Mouse (Mus musculus) kidney, postnatal 4 days (tissue): ENCODE data around the gene Rps6ka2.
"Not testable (repeated sequence)": the region's sequence is repeated elsewhere in the genome, so short reads cannot be mapped to it uniquely, and the experiment has no call there.

Source experiments
- DNase-seq, 2 experiments: peaks; one replicate each; pipeline ENCODE4 v3.0.0; 2021; ENCODE audit warnings: mixed read lengths in 2 of 2

Rps6ka2 gene

DNA sequence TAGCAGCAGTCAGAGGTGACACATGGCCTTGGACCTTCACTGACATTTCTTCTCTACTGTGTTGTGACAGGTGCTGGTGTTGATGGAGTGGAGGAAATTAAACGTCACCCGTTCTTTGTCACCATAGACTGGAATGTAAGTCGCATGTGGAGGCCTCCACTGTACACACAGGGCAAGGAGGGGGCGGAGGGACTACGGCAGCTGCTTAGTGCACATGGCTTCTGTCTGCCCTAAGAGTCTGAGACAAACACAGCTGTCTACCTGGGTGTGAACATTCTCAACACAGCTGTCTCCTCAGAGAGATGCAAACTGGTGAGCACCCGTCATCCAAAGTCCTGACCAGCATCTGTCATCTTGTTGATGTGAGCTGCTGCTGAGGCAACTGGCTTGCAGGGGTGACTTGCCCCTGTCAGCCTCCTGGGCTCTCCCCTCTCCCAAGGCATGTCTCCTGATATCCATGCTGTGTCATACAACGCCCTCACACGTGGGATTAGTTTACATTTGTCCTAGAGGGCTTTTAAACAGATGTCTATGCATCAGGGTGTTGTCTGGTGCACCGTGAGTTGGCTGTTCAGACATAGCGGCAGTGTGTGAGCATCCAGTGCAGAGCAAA lies 101.7 kb downstream of the Rps6ka2 start:
- DNase-seq: no peak

DNA sequence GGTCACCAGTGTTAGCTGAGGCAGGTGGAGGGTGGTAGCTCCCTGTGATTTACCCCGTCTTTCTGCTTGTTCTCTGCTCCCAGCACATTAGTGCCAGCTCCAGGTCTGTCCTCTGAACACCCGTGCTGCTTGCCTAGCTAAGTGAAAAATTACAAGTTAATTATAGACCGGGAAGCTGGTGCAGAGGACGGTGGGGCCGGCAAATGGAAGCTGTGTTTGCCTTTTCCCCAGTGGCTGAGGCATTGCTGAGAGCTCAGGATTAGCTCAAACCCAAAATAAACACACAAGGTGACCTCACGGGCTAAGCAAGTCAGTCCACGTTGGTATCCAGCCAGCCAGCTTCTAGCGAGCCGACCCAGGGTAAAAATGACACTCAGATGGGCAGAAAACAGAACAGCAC lies 103.1 kb downstream of the Rps6ka2 start:
- peak; percentile 48 to 65 for DNase-seq

DNA sequence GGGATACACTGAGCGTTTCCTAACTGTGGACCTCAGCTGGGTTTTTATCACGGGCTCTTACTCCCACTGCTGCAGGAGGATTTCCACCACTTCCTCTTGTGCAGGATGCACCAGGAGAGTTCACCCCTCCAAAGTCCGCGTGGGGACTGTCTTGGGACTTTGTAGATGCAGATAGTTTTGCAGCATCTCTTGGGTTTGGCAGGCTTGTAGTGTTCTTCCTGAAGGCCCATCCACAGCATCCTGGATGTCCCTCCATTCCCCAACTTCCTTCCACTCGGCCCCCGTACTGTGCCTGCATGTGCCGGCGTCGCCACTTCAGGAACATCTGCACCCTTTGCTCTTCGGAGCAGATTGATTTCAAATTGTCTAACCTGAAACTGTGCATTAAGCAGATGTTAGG lies 103.9 kb downstream of the Rps6ka2 start:
- peak in 1 of 2 experiments; percentile 36 for DNase-seq

DNA sequence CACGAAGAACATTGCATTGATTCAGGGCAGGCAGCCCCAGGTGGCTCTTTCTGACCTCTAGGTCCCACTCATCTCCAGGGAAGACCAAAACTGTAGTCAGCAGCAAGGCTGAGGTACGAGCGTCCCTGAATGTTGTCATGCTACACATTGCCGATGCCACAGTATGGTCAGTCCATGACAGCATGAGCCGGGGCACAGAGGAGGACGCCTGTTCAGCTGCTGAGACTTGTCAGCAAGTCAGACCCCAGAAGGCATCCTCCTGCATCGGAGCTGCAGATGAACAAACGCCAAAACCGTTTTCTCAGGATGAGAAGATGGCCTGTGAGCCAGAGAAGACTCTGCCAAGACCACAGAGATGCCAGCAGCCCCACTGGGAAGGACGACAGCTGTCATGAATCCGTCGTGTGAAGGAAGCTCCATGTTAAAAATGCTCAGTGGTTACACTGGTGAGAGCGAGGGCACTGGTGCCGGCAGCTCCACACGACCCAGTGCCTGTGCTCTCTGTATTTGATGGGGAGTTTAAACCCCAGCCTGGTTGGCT lies 108.9 kb downstream of the Rps6ka2 start:
- DNase-seq: no peak

DNA sequence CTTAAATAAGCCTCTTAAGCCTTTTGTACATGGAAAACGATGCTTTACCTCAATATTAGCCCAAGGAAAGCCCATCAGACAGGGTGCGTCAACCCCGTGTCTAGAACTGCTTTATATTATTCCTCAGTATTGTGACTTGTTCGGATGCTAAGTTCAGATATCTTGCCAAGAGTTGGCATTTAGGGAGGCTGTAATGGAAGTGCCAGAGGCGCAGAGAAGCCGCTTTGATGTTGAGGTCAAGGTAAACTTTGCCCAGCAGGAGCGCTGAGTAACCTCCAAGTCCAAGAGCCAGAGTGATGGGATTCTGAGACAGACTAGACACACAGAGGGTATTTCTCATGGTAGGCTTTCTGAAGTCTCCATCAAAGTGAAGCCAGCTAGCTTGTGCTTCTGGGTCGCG lies 109.3 kb downstream of the Rps6ka2 start:
- no peak for DNase-seq

DNA sequence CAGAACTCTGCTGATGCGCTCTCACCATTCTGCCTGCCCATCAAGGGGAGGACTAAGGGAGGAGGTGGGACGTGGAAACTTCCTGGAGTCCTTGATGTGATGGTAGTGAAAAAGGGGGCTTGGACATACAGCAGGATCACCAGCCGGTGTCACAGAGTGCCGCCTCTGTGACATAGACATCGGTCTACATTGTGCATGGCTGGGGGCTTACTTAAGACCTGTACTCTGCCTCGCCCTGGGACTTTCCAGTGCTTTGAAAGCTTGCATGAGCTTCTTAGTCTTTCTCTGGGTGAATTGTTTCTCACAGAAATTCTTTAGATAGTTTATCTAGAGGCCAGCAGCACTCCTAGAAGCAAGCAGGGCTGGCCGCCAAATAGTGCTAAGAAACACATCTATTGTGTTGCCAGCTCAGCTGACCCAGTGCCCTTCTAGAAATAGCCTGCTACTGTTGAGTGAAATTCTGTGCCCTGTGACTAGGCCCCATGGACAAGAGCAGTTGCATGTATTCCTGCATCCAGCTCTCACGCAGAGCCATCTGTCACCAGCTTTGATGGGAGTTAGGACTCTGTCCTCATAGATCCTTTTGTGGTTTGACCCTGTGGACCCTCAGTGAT lies 114.5 kb downstream of the Rps6ka2 start:
- DNase-seq: peak; percentile 73 to 82

DNA sequence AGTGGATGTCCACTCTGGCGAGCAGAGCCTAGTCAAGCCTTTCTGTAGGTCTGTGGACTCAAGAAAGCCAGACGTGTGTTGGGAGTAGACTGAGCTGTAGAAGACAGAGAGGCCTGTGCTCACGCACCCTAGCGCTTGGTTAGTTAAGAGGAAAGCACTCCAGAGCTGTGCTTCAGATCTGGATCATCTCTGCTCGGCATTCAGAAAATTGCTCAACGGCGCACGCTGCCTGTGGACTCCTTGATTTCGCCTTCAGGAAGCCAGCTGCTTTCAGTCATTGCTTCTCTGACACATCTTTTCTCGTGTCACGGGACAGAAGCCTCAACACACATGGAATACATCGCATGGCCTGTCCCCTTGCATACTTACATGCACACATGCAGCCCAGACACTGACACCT lies 115.4 kb downstream of the Rps6ka2 start:
- DNase-seq: peak in 1 of 2 experiments; percentile 34

DNA sequence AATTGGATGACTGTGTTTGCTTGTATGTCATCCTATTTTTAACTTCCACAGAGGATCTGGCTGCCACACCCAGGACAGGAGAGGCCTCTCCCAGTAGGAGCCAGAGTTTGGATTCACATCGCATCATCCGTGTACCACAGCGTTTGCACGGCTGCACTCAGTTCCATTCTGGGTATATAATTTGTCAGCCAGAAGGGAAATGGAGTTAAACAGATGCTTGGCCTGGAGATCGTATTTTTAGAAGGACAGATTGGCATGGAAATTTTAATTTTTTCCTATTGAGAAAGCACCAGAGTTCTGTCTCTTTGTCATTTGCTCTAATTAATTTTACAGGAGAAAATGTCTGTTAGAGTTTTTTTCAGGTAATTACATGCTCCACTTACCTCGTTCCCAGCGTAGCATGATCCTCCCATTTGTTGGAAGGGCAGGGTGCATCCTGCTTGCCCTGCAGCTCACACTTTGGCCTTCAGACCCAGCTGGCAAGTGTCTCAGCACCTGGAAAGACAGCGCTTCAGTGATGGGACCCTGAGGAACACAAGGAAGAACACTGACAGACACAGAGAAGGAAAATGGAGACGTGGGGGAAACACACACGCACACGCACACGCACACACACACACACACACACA lies 116.6 kb downstream of the Rps6ka2 start:
- DNase-seq: no peak

DNA sequence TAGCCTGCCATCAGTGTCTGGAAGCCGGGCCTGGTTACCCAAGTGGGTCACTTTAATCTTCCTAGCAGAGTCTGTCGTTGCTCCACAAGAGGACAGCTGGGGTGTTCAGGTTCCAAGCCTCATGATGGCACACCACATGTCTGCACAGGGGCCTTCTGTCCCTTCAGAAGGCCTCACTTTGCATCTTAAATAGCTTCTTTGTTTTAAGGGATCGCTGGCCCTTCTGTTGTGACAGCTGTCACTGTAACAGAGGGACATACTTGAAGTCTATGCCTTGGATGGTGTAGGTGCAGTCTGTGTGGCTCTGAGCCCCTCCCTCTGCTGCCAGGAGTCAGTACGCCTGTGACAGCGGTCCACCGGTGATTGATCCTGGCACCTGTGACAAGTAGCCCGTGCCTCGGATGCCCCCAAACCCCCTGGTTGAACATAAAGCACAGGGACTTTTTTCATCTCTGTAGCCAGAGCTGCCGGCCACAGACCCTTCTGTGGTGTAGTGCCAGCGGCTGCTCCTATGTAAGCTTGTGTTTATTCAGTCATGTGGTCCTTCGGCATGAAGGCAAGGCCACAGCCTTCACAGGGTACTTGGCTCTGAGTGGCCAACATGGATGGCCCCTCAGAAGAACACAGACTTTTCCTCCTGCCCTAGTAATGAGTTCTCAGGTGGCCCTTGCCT lies 122.2 kb downstream of the Rps6ka2 start:
- no peak for DNase-seq

DNA sequence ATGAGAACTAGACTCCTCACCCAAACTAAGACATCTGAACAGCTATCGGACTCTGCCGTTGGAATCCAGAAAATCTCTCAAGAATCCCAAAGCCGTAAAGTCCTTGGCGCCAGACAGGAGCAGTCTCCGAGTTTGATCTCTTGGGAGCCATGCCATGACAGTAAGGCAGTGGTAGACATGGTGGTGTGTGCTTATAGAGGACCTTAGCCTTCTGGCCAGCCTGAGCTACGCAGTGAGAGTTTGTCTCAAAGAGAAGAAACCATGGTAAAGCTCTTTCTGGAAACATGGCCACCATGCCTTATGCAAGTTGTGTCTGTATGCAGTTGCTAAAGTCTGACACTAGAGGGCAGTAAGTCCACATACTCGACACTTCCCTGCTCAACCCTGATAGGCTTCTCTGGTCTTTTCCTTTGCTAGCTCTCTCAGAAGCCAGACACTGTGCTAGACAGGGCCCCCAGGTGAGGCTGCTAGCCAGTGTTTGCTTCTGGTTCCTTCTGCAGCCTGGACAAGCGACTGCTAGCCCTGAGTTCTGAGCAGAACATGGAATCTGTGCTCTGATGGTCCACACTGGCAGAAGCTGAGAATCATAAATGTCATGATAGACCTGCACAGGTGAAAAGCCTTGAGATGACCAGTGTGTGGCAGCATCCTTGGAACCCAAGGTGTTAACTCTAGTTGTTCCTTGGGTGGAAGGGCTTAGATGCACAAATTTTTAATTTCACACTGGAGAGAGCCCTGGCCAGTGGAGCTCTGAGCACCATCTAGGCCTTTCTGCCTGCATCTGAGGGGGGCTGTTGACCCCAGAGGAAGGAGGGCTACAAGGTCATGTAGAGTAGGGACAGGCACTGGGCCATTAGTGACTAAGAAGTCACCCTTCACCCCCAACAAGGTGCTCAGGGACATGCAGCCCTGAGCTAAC lies 136.6 kb downstream of the Rps6ka2 start:
- DNase-seq: peak in 1 of 2 experiments; percentile 44

DNA sequence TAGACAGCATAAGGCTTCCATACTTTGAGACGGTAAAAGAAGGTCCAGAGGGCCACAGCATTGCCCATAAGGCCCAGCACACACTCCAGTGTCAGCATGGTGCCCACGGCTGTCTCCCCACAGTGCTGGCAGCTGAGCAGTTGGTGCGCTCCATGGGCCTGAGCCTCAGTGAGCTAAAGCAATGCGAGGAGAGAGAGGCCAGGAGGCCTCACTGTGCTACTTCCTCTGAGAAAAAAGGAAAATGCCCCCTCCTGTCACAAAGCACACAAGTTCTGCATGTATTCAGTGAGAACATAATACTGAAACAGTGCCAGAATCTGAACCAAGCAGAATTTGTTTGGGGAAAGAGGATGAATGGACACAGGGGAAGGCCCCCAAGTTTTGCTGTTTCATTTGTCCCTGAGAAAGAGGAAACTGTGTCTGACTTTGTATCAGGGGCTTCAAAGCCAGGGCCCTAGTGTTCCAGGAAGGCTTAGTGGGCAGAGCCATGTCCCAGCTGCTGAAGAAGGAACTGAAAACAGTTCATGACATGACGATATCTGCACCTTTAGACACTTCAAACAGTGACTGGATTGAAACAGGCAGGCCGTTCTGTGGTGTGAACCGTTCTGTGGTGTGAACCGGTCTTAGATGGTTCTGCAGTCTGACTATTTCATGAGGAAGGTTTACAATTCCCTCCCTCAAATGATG lies 145.9 kb downstream of the Rps6ka2 start:
- not testable (repeated sequence) for DNase-seq

DNA sequence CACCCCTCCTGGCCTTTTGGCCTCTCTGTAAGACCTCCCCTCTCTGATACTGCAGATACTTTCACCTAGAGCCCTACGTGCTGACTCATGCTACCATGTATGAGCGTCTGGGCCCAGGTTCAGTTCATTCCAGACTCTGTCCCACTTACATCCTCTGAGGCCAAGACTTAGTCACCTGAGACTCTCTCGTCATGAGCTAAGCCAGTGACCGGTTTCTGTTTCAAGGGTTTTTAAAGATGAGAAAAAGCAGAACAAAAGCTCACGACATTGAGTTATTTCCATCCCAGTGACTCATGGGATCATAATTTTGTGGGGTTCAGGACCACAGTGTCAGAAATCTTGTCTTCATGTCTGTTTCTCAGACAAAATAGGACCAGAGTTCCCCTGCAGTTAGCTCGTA lies 149.9 kb downstream of the Rps6ka2 start:
- not testable (repeated sequence) for DNase-seq

DNA sequence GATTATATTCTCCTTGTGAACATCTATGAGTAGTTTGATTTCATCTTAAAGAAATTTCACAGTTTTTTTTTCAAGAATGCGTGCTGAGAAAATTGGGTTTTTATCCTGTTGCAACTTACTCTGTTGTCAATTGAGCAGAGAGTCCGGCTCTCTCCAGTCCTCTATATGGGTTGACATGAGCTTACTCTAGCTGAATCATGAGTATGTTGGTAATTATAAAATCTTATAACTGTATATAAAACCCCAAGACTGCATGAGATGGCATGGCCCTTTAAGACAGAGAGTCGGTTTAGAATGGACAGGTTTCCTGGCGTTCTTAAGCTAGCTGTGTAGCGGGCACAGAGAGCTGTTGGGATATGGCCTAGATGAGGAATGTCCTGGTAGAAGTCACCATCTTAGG lies 154.4 kb downstream of the Rps6ka2 start, which contains the start of gene Tcp10a:
Gene Tcp10a, plus strand, starts transcription at position 301 of the 400 bp plus-strand sequence.
- not testable (repeated sequence) for DNase-seq

DNA sequence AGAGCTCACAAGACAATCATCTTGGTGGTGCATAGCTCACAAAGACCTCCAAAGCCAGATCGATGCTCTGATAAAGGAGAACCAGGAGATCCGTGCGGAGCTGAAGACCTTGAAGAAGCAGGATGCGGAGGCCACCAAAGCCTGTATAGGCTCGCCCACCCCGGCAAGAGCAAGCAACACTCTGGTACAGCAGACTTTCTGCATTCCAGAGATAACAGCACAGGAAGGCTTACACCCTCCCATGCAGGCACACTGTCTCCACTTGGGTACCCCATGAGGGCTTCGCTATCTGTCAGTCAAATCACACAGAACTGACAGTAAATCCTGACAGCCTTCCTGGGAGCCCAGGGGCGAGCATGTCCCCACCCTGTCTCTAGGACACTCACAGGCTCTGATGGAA lies 156.5 kb downstream of the Rps6ka2 start:
- DNase-seq: not testable (repeated sequence)

DNA sequence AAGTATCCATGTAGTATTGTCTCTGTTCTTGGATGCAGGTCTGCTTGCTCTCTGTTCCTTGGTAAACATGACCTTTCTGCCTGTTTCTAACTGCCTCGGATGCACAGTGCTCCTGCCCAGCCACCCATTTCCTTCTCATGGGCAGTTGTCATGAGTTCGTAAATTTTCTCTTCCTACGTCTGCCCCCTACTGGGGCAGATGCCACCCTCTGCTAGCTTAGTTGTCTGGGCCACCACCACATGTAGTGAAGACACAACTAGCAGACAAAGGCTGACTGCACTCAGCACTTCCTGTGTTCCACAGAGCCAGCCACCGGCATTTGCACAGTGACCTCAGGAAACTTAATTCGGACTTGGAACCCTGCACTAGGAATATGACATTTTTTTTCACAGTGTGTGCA lies 162.8 kb downstream of the Rps6ka2 start:
- DNase-seq: not testable (repeated sequence)

DNA sequence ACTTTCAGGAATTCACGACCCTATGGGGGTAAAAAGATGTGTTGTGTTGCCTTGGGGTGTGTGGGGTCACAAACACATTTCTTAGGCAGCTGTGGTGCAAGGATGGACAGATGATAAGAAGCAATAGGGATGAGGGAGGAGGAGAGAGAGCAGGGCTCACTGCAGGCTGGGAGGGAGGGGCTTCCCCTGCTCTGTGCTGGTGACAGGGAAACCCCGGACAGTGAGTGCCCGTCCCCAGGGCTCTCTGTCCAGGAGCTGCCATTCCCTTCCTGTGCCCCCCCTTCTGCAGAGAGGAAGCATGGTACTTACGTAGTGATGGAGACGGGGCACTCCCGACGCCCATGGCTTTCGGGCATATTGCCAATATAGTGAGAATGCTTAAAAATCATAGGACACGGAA lies 167.5 kb downstream of the Rps6ka2 start:
- not testable (repeated sequence) for DNase-seq

DNA sequence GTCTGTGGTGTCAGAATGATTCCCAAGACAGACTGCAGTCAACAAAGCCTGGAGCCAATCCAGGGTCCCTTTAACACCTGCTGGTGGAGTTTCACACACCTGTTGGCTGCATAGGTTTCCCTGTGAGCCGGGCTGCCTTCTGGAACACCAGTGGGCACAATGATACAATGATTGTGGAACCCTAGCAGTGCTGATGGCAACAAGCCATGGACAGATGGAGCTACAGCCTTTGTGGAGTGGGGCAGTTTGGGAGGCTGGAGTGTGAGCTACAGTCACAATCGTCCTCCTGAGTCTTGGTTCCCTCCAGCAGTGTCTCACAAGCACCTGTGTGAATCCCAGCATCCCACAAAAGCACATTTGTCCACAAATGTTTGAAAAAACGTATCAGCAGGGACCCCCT lies 178.8 kb downstream of the Rps6ka2 start:
- not testable (repeated sequence) for DNase-seq

DNA sequence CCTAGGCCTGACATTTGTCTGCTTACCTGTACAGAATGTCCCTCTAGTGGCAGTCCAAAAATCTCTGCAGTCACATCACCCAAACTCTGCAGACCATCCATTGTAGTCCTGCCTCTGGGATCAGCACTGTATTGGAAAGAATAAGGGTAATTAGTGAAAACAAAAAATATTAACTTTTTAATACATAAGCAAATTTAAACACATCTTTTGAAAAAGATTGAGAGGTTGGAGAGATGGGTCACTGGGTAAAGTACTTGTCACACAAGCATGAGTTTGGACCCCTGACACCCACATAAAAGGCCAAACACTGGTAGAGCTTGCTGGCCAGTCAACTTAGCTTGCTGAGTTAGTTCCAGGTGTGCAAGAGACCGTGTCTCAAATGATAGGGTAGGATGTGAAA lies 182.7 kb downstream of the Rps6ka2 start, which contains the start of gene Ttll2:
Gene Ttll2, minus strand, starts transcription at position 101 of the 400 bp plus-strand sequence.
- DNase-seq: not testable (repeated sequence)
